In genomic region chr2:145530941-145531353, GRCm38 (mm10) we compare ENCODE assay signal across 16 mouse cellular contexts.
DNase-seq lines count a peak whose midpoint lies in the region; ATAC-seq lines count a peak whose summit lies in the region.
"Had no signal": no experiment of that assay in that cellular context is flagged by ENCODE, and none has a peak within 500 bp of the region (broad histone marks: within the 10 kb centered on the region; RNA-seq: fewer than 3 reads in every experiment).

No protein-coding gene starts in this region.

- 70% methylated on average over 4 of the region's 4 CpGs for WGBS in forebrain, embryonic 14.5 days
- 83% methylated on average over 4 of the region's 4 CpGs for WGBS in forebrain, embryonic 10.5 days
- 61% methylated on average over 4 of the region's 4 CpGs for WGBS in kidney, embryonic 15.5 days

- H3K4me1 ChIP-seq in forebrain, embryonic 14.5 days (ENCODE audit: control insufficient read depth, insufficient read depth, low read length), result no peaks in the 10 kb centered on the region
- H3K4me1 ChIP-seq in forebrain, embryonic 10.5 days, result no peaks in the 10 kb centered on the region
- no peaks in the 10 kb centered on the region for H3K4me1 ChIP-seq in kidney, embryonic 15.5 days
- H3K4me1 ChIP-seq: midbrain, embryonic 12.5 days had no signal

- no peak overlapping the region for H3K9ac ChIP-seq in forebrain, embryonic 14.5 days (ENCODE audit: low read length)
- H3K9ac ChIP-seq in kidney, embryonic 15.5 days, result no peak overlapping the region
- H3K9ac ChIP-seq: heart, embryonic 12.5 days; lung, embryonic 14.5 days; midbrain, embryonic 12.5 days had no signal

- no peak overlapping the region for H3K27ac ChIP-seq in forebrain, embryonic 14.5 days (ENCODE audit: low read depth, low read length)
- H3K27ac ChIP-seq in forebrain, embryonic 10.5 days, result no peak overlapping the region
- H3K27ac ChIP-seq in kidney, embryonic 15.5 days, result no peak overlapping the region
- H3K27ac ChIP-seq: midbrain, embryonic 12.5 days had no signal

- no peak overlapping the region for H3K4me3 ChIP-seq in forebrain, embryonic 14.5 days (ENCODE audit: low read depth, low read length)
- no peak overlapping the region for H3K4me3 ChIP-seq in forebrain, embryonic 10.5 days
- H3K4me3 ChIP-seq in kidney, embryonic 15.5 days (replicated peaks), result no peak overlapping the region
- H3K4me3 ChIP-seq: heart, embryonic 12.5 days; midbrain, embryonic 12.5 days had no signal

- peak; percentile 11 for DNase-seq in forebrain, embryonic 14.5 days (ENCODE audit: low spot score)
- DNase-seq in forebrain, embryonic 10.5 days (ENCODE audit: extremely low spot score, low spot score), result no peak
- DNase-seq in right cerebral cortex, adult 18-20 months, result peak; percentile 32
- DNase-seq in right cerebral cortex, postnatal 4 days, result no peak
- peak; percentile 40 to 64 for DNase-seq in layer of hippocampus, postnatal 14 days (ENCODE audit: low spot score in 2 of 2)
- DNase-seq in heart, adult 9 months (ENCODE audit: low spot score in 2 of 2), result no peak
- DNase-seq in cerebellum, postnatal 14 days, result no peak
- DNase-seq: cerebellum, postnatal 10 days; kidney, postnatal 10 days; lung, embryonic 14.5 days; spleen, adult 18-20 months; thymus, adult 18-20 months had no signal

- no peak overlapping the region for H3K4me2 ChIP-seq in forebrain, embryonic 14.5 days (ENCODE audit: low read length)
- H3K4me2 ChIP-seq in kidney, embryonic 15.5 days, result no peak overlapping the region
- H3K4me2 ChIP-seq: heart, embryonic 12.5 days; lung, embryonic 14.5 days; midbrain, embryonic 12.5 days had no signal

- no peaks in the 10 kb centered on the region for H3K9me3 ChIP-seq in forebrain, embryonic 14.5 days (replicated peaks; ENCODE audit: control insufficient read depth, low read length)
- H3K9me3 ChIP-seq in forebrain, embryonic 10.5 days, result no peaks in the 10 kb centered on the region
- H3K9me3 ChIP-seq in kidney, embryonic 15.5 days (replicated peaks), result no peaks in the 10 kb centered on the region
- H3K9me3 ChIP-seq: heart, embryonic 12.5 days; midbrain, embryonic 12.5 days had no signal

- peak; percentile 42; the same call in 1 of the 2 replicates for ATAC-seq in forebrain, embryonic 14.5 days
- ATAC-seq in kidney, embryonic 15.5 days (replicated peaks; ENCODE audit: low FRiP score), result no peak
- ATAC-seq: inflammation-experienced regulatory T-cells, adult 6 months had no signal

- H3K36me3 ChIP-seq in forebrain, embryonic 14.5 days (ENCODE audit: control insufficient read depth, insufficient read depth, low read length), result no peaks in the 10 kb centered on the region
- H3K36me3 ChIP-seq in forebrain, embryonic 10.5 days (replicated peaks), result no peaks in the 10 kb centered on the region
- no peaks in the 10 kb centered on the region for H3K36me3 ChIP-seq in kidney, embryonic 15.5 days
- H3K36me3 ChIP-seq: heart, embryonic 12.5 days; midbrain, embryonic 12.5 days had no signal

- no peaks in the 10 kb centered on the region for H3K27me3 ChIP-seq in forebrain, embryonic 14.5 days (replicated peaks; ENCODE audit: control insufficient read depth, insufficient read depth, low read length)
- no peaks in the 10 kb centered on the region for H3K27me3 ChIP-seq in forebrain, embryonic 10.5 days (ENCODE audit: poor library complexity, severe bottlenecking)
- no peaks in the 10 kb centered on the region for H3K27me3 ChIP-seq in kidney, embryonic 15.5 days
- H3K27me3 ChIP-seq: heart, embryonic 12.5 days; midbrain, embryonic 12.5 days had no signal

Comparison
In these comparisons a context has a peak if more than half of its experiments do, and no peak if none do; other contexts are left out.
1. DNase-seq: peak in forebrain, embryonic 14.5 days (single experiment), right cerebral cortex, adult 18-20 months (single experiment) and layer of hippocampus, postnatal 14 days (2 of 2); none in forebrain, embryonic 10.5 days (single experiment), right cerebral cortex, postnatal 4 days (single experiment), heart, adult 9 months (0 of 2) and cerebellum, postnatal 14 days (0 of 2).